In genomic region chr15:79051461-79052360, GRCm38 (mm10) we compare ENCODE assay signal across 13 mouse cellular contexts. TPM values are rescaled to one million over a fixed set of nuclear protein-coding genes. Genes with fewer than 3 reads are reported as not detected.
DNase-seq lines count a peak whose midpoint lies in the region; ATAC-seq and TF ChIP-seq lines count a peak whose summit lies in the region.
"Had no signal": no experiment of that assay in that cellular context is flagged by ENCODE, and none has a peak within 500 bp of the region (broad histone marks: within the 10 kb centered on the region; RNA-seq: fewer than 3 reads in every experiment).

No protein-coding gene starts in this region.

- peaks cover 12% of the 10 kb centered on the region for H3K27me3 ChIP-seq in forebrain, embryonic 10.5 days (ENCODE audit: poor library complexity, severe bottlenecking)
- no peaks in the 10 kb centered on the region for H3K27me3 ChIP-seq in forebrain, embryonic 14.5 days (replicated peaks; ENCODE audit: control insufficient read depth, insufficient read depth, low read length)
- H3K27me3 ChIP-seq in limb, embryonic 10.5 days (ENCODE audit: low read depth, poor library complexity, severe bottlenecking) = no peaks in the 10 kb centered on the region
- no peaks in the 10 kb centered on the region for H3K27me3 ChIP-seq in cerebellum, adult 2 months (ENCODE audit: control insufficient read depth, insufficient read depth, low read length)
- H3K27me3 ChIP-seq: heart, embryonic 12.5 days had no signal

- TF ChIP-seq POLR2A in cerebellum, adult 2 months (IDR thresholded peaks at IDR 0.05; ENCODE audit: borderline replicate concordance, insufficient read depth, low read length) = no peak

- no peak overlapping the region for H3K4me3 ChIP-seq in forebrain, embryonic 10.5 days
- H3K4me3 ChIP-seq in forebrain, embryonic 14.5 days (ENCODE audit: low read depth, low read length) = no peak overlapping the region
- no peak overlapping the region for H3K4me3 ChIP-seq in limb, embryonic 10.5 days
- H3K4me3 ChIP-seq in cerebellum, adult 2 months (replicated peaks; ENCODE audit: insufficient read depth, low read depth, low read length) = no peak overlapping the region
- H3K4me3 ChIP-seq: heart, embryonic 12.5 days had no signal

- DNase-seq in forebrain, embryonic 10.5 days (ENCODE audit: extremely low spot score, low spot score) = no peak
- DNase-seq in forebrain, embryonic 14.5 days (ENCODE audit: low spot score) = no peak
- DNase-seq in limb, embryonic 10.5 days (ENCODE audit: low spot score) = no peak
- DNase-seq in lung, postnatal 4 days = peak; percentile 43 to 70
- DNase-seq in thymus, postnatal 25 days = no peak
- no peak for DNase-seq in adrenal gland, adult (ENCODE audit: inconsistent age in 2 of 2, low spot score in 1 of 2)
- DNase-seq in cerebellum, adult 2 months = no peak

- H3K9me3 ChIP-seq in forebrain, embryonic 10.5 days = no peaks in the 10 kb centered on the region
- no peaks in the 10 kb centered on the region for H3K9me3 ChIP-seq in forebrain, embryonic 14.5 days (replicated peaks; ENCODE audit: control insufficient read depth, low read length)
- H3K9me3 ChIP-seq in limb, embryonic 10.5 days (replicated peaks) = no peaks in the 10 kb centered on the region
- H3K9me3 ChIP-seq: heart, embryonic 12.5 days had no signal

- 81% methylated on average over 13 of the region's 13 CpGs for WGBS in forebrain, embryonic 10.5 days
- 83% methylated on average over 13 of the region's 13 CpGs for WGBS in forebrain, embryonic 14.5 days
- 76% methylated on average over 13 of the region's 13 CpGs for WGBS in limb, embryonic 10.5 days
- 75% methylated on average over 13 of the region's 13 CpGs for WGBS in cerebellum, adult 2 months

- no peak for TF ChIP-seq CTCF in cerebellum, adult 2 months (IDR thresholded peaks at IDR 0.05; ENCODE audit: borderline replicate concordance, insufficient read depth, low read depth, low read length)

- H3K36me3 ChIP-seq in forebrain, embryonic 10.5 days (replicated peaks) = peaks cover 46% of the 10 kb centered on the region
- peaks cover 45% of the 10 kb centered on the region for H3K36me3 ChIP-seq in forebrain, embryonic 14.5 days (ENCODE audit: control insufficient read depth, insufficient read depth, low read length)
- H3K36me3 ChIP-seq in limb, embryonic 10.5 days = peaks cover 55% of the 10 kb centered on the region

- ATAC-seq in forebrain, embryonic 14.5 days = no peak
- peak; percentile 57 for ATAC-seq in granulocyte monocyte progenitor cell, adult 5-6 weeks (replicated peaks; ENCODE audit: poor library complexity, severe bottlenecking)

- 0 out of 2 replicates have a peak overlapping the region, but pooled peaks have one; percentile 27 for H3K27ac ChIP-seq in forebrain, embryonic 10.5 days
- H3K27ac ChIP-seq in forebrain, embryonic 14.5 days (ENCODE audit: low read depth, low read length) = no peak overlapping the region
- H3K27ac ChIP-seq in limb, embryonic 10.5 days = peak overlapping the region; percentile 53; the same call in 1 of the 2 replicates
- no peak overlapping the region for H3K27ac ChIP-seq in cerebellum, adult 2 months (ENCODE audit: insufficient read depth, low read length)

- H3K9ac ChIP-seq in forebrain, embryonic 14.5 days (ENCODE audit: low read length) = no peak overlapping the region
- H3K9ac ChIP-seq: heart, embryonic 12.5 days had no signal

- peaks cover 11% of the 10 kb centered on the region for H3K4me1 ChIP-seq in forebrain, embryonic 10.5 days
- H3K4me1 ChIP-seq in forebrain, embryonic 14.5 days (ENCODE audit: control insufficient read depth, insufficient read depth, low read length) = 0 out of 2 replicates have a peak, but pooled peaks cover 2% of the 10 kb centered on the region
- peaks cover 31% of the 10 kb centered on the region for H3K4me1 ChIP-seq in limb, embryonic 10.5 days
- H3K4me1 ChIP-seq in cerebellum, adult 2 months (ENCODE audit: control insufficient read depth, insufficient read depth, low read length) = no peaks in the 10 kb centered on the region

- no peak overlapping the region for H3K4me2 ChIP-seq in forebrain, embryonic 14.5 days (ENCODE audit: low read length)
- H3K4me2 ChIP-seq: heart, embryonic 12.5 days had no signal

RNA-seq across cellular contexts. Expression of gene Galr3, which starts 10.0 kb away (rescaled TPM):
- polyA plus RNA-seq in forebrain, embryonic 10.5 days (2016; fragmentation: Nextera tagmentation; extraction: Ambion mirVana) = not detected in 2 replicates
- not detected in 2 replicates for polyA plus RNA-seq in forebrain, embryonic 14.5 days (2014; fragmentation: Nextera tagmentation; extraction: Ambion mirVana)
- total RNA-seq in granulocyte monocyte progenitor cell, adult 5-6 weeks (2014; fragmentation: Nextera tagmentation) = 0.73 TPM in 1 of 2 replicates, not detected in the other
- total RNA-seq in granulocyte monocyte progenitor cell, adult 5-6 weeks (2017) = 0.65 and 2.1 TPM in 2 replicates
- 0.13 TPM in 1 of 2 replicates, not detected in the other for polyA plus RNA-seq in limb, embryonic 10.5 days (2016; fragmentation: Nextera tagmentation; extraction: Ambion mirVana)
- 0.11 and 0.26 TPM in 2 replicates for polyA plus RNA-seq in cerebellum, adult 2 months (2012; rRNA removed)
- total RNA-seq: layer of hippocampus, postnatal 36 days had no signal
- polyA plus RNA-seq: C2C12; embryonic facial prominence, embryonic 14.5 days; heart, embryonic 12.5 days; neural tube, embryonic 11.5 days had no signal

RNA-seq across cellular contexts. Expression of gene Ankrd54, which starts 11.0 kb away (rescaled TPM):
- 56.0 and 60.5 TPM in 2 replicates for polyA plus RNA-seq in forebrain, embryonic 10.5 days (2016; fragmentation: Nextera tagmentation; extraction: Ambion mirVana)
- polyA plus RNA-seq in forebrain, embryonic 14.5 days (2014; fragmentation: Nextera tagmentation; extraction: Ambion mirVana) = 51.3 and 53.3 TPM in 2 replicates
- 14.5 and 21.9 TPM in 2 replicates for total RNA-seq in granulocyte monocyte progenitor cell, adult 5-6 weeks (2014; fragmentation: Nextera tagmentation)
- 14.0 and 20.8 TPM in 2 replicates for total RNA-seq in granulocyte monocyte progenitor cell, adult 5-6 weeks (2017)
- 73.8 and 77.9 TPM in 2 replicates for polyA plus RNA-seq in limb, embryonic 10.5 days (2016; fragmentation: Nextera tagmentation; extraction: Ambion mirVana)
- 40.7 and 42.8 TPM in 2 replicates for polyA plus RNA-seq in cerebellum, adult 2 months (2012; rRNA removed)

RNA-seq across cellular contexts. Expression of gene Eif3l, which starts 23.3 kb away (rescaled TPM):
- polyA plus RNA-seq in forebrain, embryonic 10.5 days (2016; fragmentation: Nextera tagmentation; extraction: Ambion mirVana) = 283 and 289 TPM in 2 replicates
- polyA plus RNA-seq in forebrain, embryonic 14.5 days (2014; fragmentation: Nextera tagmentation; extraction: Ambion mirVana) = 191 and 209 TPM in 2 replicates
- total RNA-seq in granulocyte monocyte progenitor cell, adult 5-6 weeks (2014; fragmentation: Nextera tagmentation) = 228 and 235 TPM in 2 replicates
- 310 and 312 TPM in 2 replicates for total RNA-seq in granulocyte monocyte progenitor cell, adult 5-6 weeks (2017)
- polyA plus RNA-seq in limb, embryonic 10.5 days (2016; fragmentation: Nextera tagmentation; extraction: Ambion mirVana) = 278 and 295 TPM in 2 replicates
- polyA plus RNA-seq in cerebellum, adult 2 months (2012; rRNA removed) = 88.1 and 93.0 TPM in 2 replicates

RNA-seq across cellular contexts. Expression of gene H1f0, which starts 23.5 kb away (rescaled TPM):
- polyA plus RNA-seq in forebrain, embryonic 10.5 days (2016; fragmentation: Nextera tagmentation; extraction: Ambion mirVana) = 427 and 444 TPM in 2 replicates
- polyA plus RNA-seq in forebrain, embryonic 14.5 days (2014; fragmentation: Nextera tagmentation; extraction: Ambion mirVana) = 155 and 238 TPM in 2 replicates
- 10.6 and 17.0 TPM in 2 replicates for total RNA-seq in granulocyte monocyte progenitor cell, adult 5-6 weeks (2014; fragmentation: Nextera tagmentation)
- 19.6 and 24.4 TPM in 2 replicates for total RNA-seq in granulocyte monocyte progenitor cell, adult 5-6 weeks (2017)
- 330 and 448 TPM in 2 replicates for polyA plus RNA-seq in limb, embryonic 10.5 days (2016; fragmentation: Nextera tagmentation; extraction: Ambion mirVana)
- 197 and 242 TPM in 2 replicates for polyA plus RNA-seq in cerebellum, adult 2 months (2012; rRNA removed)

RNA-seq across cellular contexts. Expression of gene Micall1, which starts 57.0 kb away (rescaled TPM):
- 5.1 and 5.5 TPM in 2 replicates for polyA plus RNA-seq in forebrain, embryonic 10.5 days (2016; fragmentation: Nextera tagmentation; extraction: Ambion mirVana)
- 5.7 and 6.3 TPM in 2 replicates for polyA plus RNA-seq in forebrain, embryonic 14.5 days (2014; fragmentation: Nextera tagmentation; extraction: Ambion mirVana)
- total RNA-seq in granulocyte monocyte progenitor cell, adult 5-6 weeks (2014; fragmentation: Nextera tagmentation) = 7.6 and 13.5 TPM in 2 replicates
- total RNA-seq in granulocyte monocyte progenitor cell, adult 5-6 weeks (2017) = 4.1 and 7.1 TPM in 2 replicates
- polyA plus RNA-seq in limb, embryonic 10.5 days (2016; fragmentation: Nextera tagmentation; extraction: Ambion mirVana) = 6.8 and 9.7 TPM in 2 replicates
- 35.9 and 37.0 TPM in 2 replicates for polyA plus RNA-seq in cerebellum, adult 2 months (2012; rRNA removed)

Comparison
In these comparisons a context has a peak if more than half of its experiments do, and no peak if none do; other contexts are left out.
1. H3K27ac ChIP-seq: peak in forebrain, embryonic 10.5 days (single experiment) and limb, embryonic 10.5 days (single experiment); none in forebrain, embryonic 14.5 days (single experiment) and cerebellum, adult 2 months (single experiment).
2. DNase-seq: peak in lung, postnatal 4 days (2 of 2); none in forebrain, embryonic 10.5 days (single experiment), forebrain, embryonic 14.5 days (single experiment), limb, embryonic 10.5 days (single experiment), thymus, postnatal 25 days (single experiment), adrenal gland, adult (0 of 2) and cerebellum, adult 2 months (0 of 2).